In the genomic region with DNA sequence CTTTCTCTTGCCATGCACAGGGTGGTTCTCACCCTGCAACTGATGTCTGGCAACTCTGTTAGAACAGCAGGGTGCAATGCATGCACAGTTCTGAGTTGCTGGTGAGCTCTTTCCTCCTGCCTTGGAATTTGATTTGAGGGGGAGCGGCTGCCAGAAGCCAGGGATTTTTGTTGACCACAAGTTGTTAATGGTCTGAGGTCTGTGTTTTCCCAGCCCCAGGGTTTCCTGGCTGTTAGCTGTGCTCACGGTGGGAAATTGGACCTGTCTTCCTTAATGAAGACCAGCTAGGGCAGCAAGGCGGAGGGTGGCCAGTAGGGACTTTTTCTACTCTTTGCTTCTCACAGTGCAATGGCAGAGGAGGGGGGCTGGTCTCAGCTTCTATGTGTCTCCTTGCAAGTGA, we compare ENCODE assay signal across 10 mouse cellular contexts. TPM values are rescaled to one million over a fixed set of nuclear protein-coding genes. Genes with fewer than 3 reads are reported as not detected.
A peak's percentile ranks its signal among the peaks of the same experiment; 100 is the strongest.
DNase-seq lines count a peak whose midpoint lies in the region; ATAC-seq and TF ChIP-seq lines count a peak whose summit lies in the region.
"Had no signal": no experiment of that assay in that cellular context is flagged by ENCODE, and none has a peak within 500 bp of the region (broad histone marks: within the 10 kb centered on the region; RNA-seq: fewer than 3 reads in every experiment).

No protein-coding gene starts in this region.

- H3K9me3 ChIP-seq in midbrain, embryonic 14.5 days (ENCODE audit: control insufficient read depth, low read length), result no peaks in the 10 kb centered on the region
- no peaks in the 10 kb centered on the region for H3K9me3 ChIP-seq in midbrain, embryonic 13.5 days

- peaks cover 2% of the 10 kb centered on the region; the same call in 1 of the 2 replicates for H3K4me1 ChIP-seq in midbrain, embryonic 14.5 days (ENCODE audit: control insufficient read depth, insufficient read depth, low read length)
- peaks cover 20% of the 10 kb centered on the region for H3K4me1 ChIP-seq in midbrain, embryonic 13.5 days (replicated peaks)

- no peak for TF ChIP-seq CTCF in gastrocnemius, adult 2 months (IDR thresholded peaks at IDR 0.05)

- intact Hi-C loops in gastrocnemius, adult 2 months (cut with DNase I), result no loop called here

- H3K4me3 ChIP-seq in gastrocnemius, adult 2 months, result no peak overlapping the region
- H3K4me3 ChIP-seq in midbrain, embryonic 14.5 days (replicated peaks; ENCODE audit: low read depth, low read length), result no peak overlapping the region
- H3K4me3 ChIP-seq in midbrain, embryonic 13.5 days (replicated peaks), result no peak overlapping the region

- no peak overlapping the region for H3K4me2 ChIP-seq in midbrain, embryonic 14.5 days (ENCODE audit: low read length)
- H3K4me2 ChIP-seq in midbrain, embryonic 13.5 days (replicated peaks), result no peak overlapping the region

- DNase-seq in gastrocnemius, adult 2 months, result no peak
- DNase-seq in gastrocnemius, postnatal 4 days (ENCODE audit: low spot score in 2 of 2), result no peak
- DNase-seq in midbrain, embryonic 14.5 days, result peak; percentile 41
- DNase-seq in kidney, postnatal 10 days, result peak; percentile 52
- peak; percentile 45 for DNase-seq in yolk sac, embryonic 10.5 days (ENCODE audit: low spot score)
- no peak for DNase-seq in layer of hippocampus, adult 18-20 months (ENCODE audit: low spot score in 2 of 2)
- DNase-seq: thymus, postnatal 4 days had no signal

- no peak for ATAC-seq in midbrain, embryonic 14.5 days (ENCODE audit: low FRiP score, low TSS enrichment)
- no peak for ATAC-seq in midbrain, embryonic 13.5 days
- no peak for ATAC-seq in erythroid progenitor cell, adult 5-6 weeks (replicated peaks; ENCODE audit: low FRiP score, poor library complexity, severe bottlenecking)
- ATAC-seq: lung, postnatal 0 days had no signal

- 28% methylated on average over 3 of the region's 3 CpGs for WGBS in midbrain, embryonic 14.5 days
- WGBS in midbrain, embryonic 13.5 days, result 42% methylated on average over 3 of the region's 3 CpGs

- H3K9ac ChIP-seq in midbrain, embryonic 14.5 days (replicated peaks; ENCODE audit: low read length), result no peak overlapping the region
- no peak overlapping the region for H3K9ac ChIP-seq in midbrain, embryonic 13.5 days (replicated peaks)

- no peaks in the 10 kb centered on the region for H3K36me3 ChIP-seq in midbrain, embryonic 14.5 days (ENCODE audit: control insufficient read depth, insufficient read depth, low read length)
- no peaks in the 10 kb centered on the region for H3K36me3 ChIP-seq in midbrain, embryonic 13.5 days

- no peaks in the 10 kb centered on the region for H3K27me3 ChIP-seq in midbrain, embryonic 14.5 days (ENCODE audit: control insufficient read depth, insufficient read depth, low read length)
- no peaks in the 10 kb centered on the region for H3K27me3 ChIP-seq in midbrain, embryonic 13.5 days

- H3K27ac ChIP-seq in gastrocnemius, adult 2 months, result peak overlapping the region; percentile 24; the same call in 1 of the 2 replicates
- H3K27ac ChIP-seq in midbrain, embryonic 14.5 days (replicated peaks; ENCODE audit: low read depth, low read length), result 0 out of 2 replicates have a peak overlapping the region, but pooled peaks have one; percentile 26
- no peak overlapping the region for H3K27ac ChIP-seq in midbrain, embryonic 13.5 days

RNA-seq across cellular contexts. Expression of a gene that starts 45.7 kb away (rescaled TPM):
- 10 to 100 TPM; 15.9 to 20.9 TPM for total RNA-seq in gastrocnemius, adult 2 months (2021)
- 100 to 1,000 TPM; 479 to 480 TPM for total RNA-seq in gastrocnemius, postnatal 4 days (2021)
- polyA plus RNA-seq in midbrain, embryonic 14.5 days (2014; fragmentation: Nextera tagmentation; extraction: Ambion mirVana), result 2.8 and 8.5 TPM in 2 replicates
- 7.1 and 9.2 TPM in 2 replicates for polyA plus RNA-seq in midbrain, embryonic 13.5 days (2015; fragmentation: Nextera tagmentation; extraction: Ambion mirVana)
- total RNA-seq in erythroid progenitor cell, adult 5-6 weeks (2015; ENCODE audit: low replicate concordance), result 9.4 and 10.9 TPM in 2 replicates
- total RNA-seq in erythroid progenitor cell, adult 5-6 weeks (2017; ENCODE audit: low replicate concordance), result 5.3 and 7.0 TPM in 2 replicates
- 1 to 10 TPM; 3.3 to 3.7 TPM for total RNA-seq in layer of hippocampus, adult 18-20 months (2021)

Comparison
In these comparisons a context has a peak if more than half of its experiments do, and no peak if none do; other contexts are left out.
1. RNA of a gene that starts 45.7 kb away (total RNA-seq): 479 to 480 TPM in gastrocnemius, postnatal 4 days; 15.9 to 20.9 TPM in gastrocnemius, adult 2 months, 5.3 to 10.9 TPM in erythroid progenitor cell, adult 5-6 weeks and 3.3 to 3.7 TPM in layer of hippocampus, adult 18-20 months; every median in the first group is over 10 times any median in the second.
2. DNase-seq: peak in midbrain, embryonic 14.5 days (single experiment), kidney, postnatal 10 days (single experiment) and yolk sac, embryonic 10.5 days (single experiment); none in gastrocnemius, adult 2 months (single experiment), gastrocnemius, postnatal 4 days (0 of 2) and layer of hippocampus, adult 18-20 months (0 of 2).